Mouse (Mus musculus): ENCODE measurements around the gene Smdt1.
A peak's percentile ranks its signal among the peaks of the same experiment; 100 is the strongest.

Smdt1 gene

GRCm38 (mm10) chr15:82338593-82339112 is at the start of gene Smdt1, which contains the start of the genes Naga and Pheta2:
Gene Smdt1, plus strand, starts transcription at chr15:82338959.
Gene Naga, minus strand, starts transcription at chr15:82338925.
Gene Pheta2, plus strand, starts transcription at chr15:82338942.
- DNase-seq (ENCODE audit: extremely low spot score, low spot score): peak; percentile 96

- no peak for DNase-seq (ENCODE audit: extremely low spot score, low spot score)
Observed at GRCm38 (mm10) chr15:82290252-82290651, 48.5 kb upstream of the Smdt1 start.

GRCm38 (mm10) chr15:82292851-82293250 is 45.9 kb upstream of the Smdt1 start:
- DNase-seq (ENCODE audit: extremely low spot score, low spot score): no peak

- DNase-seq (ENCODE audit: extremely low spot score, low spot score): peak; percentile 57
Observed at GRCm38 (mm10) chr15:82293271-82293711, 45.5 kb upstream of the Smdt1 start.

- DNase-seq (ENCODE audit: extremely low spot score, low spot score): no peak
Observed at GRCm38 (mm10) chr15:82294059-82294458, 44.7 kb upstream of the Smdt1 start.

- DNase-seq (ENCODE audit: extremely low spot score, low spot score): peak; percentile 19
Observed at GRCm38 (mm10) chr15:82298764-82299561, 39.8 kb upstream of the Smdt1 start, which contains the start of gene Wbp2nl. Gene Wbp2nl, plus strand, starts transcription at chr15:82298954.

GRCm38 (mm10) chr15:82307107-82307506 is 31.7 kb upstream of the Smdt1 start:
- no peak for DNase-seq (ENCODE audit: extremely low spot score, low spot score)

- no peak for DNase-seq (ENCODE audit: extremely low spot score, low spot score)
Observed at GRCm38 (mm10) chr15:82308416-82308815, 30.3 kb upstream of the Smdt1 start.

- no peak for DNase-seq (ENCODE audit: extremely low spot score, low spot score)
Observed at GRCm38 (mm10) chr15:82317839-82318238, 20.9 kb upstream of the Smdt1 start.

- no peak for DNase-seq (ENCODE audit: extremely low spot score, low spot score)
Observed at GRCm38 (mm10) chr15:82319613-82320012, 19.1 kb upstream of the Smdt1 start.

GRCm38 (mm10) chr15:82322195-82322594 is 16.6 kb upstream of the Smdt1 start:
- no peak for DNase-seq (ENCODE audit: extremely low spot score, low spot score)

- DNase-seq (ENCODE audit: extremely low spot score, low spot score): no peak
Observed at GRCm38 (mm10) chr15:82325382-82325781, 13.4 kb upstream of the Smdt1 start.

- DNase-seq (ENCODE audit: extremely low spot score, low spot score): no peak
Observed at GRCm38 (mm10) chr15:82335194-82335593, 3.6 kb upstream of the Smdt1 start.

GRCm38 (mm10) chr15:82336629-82337028 is 2.1 kb upstream of the Smdt1 start:
- DNase-seq (ENCODE audit: extremely low spot score, low spot score): no peak

GRCm38 (mm10) chr15:82337875-82338274 is 884 bp upstream of the Smdt1 start:
- DNase-seq (ENCODE audit: extremely low spot score, low spot score): no peak

- no peak for DNase-seq (ENCODE audit: extremely low spot score, low spot score)
Observed at GRCm38 (mm10) chr15:82339150-82339549, 391 bp downstream of the Smdt1 start.

GRCm38 (mm10) chr15:82339634-82340254 is 985 bp downstream of the Smdt1 start:
- no peak for DNase-seq (ENCODE audit: extremely low spot score, low spot score)

GRCm38 (mm10) chr15:82340414-82341035 is 1.8 kb downstream of the Smdt1 start:
- DNase-seq (ENCODE audit: extremely low spot score, low spot score): peak; percentile 34

GRCm38 (mm10) chr15:82341036-82341501 is 2.3 kb downstream of the Smdt1 start:
- DNase-seq (ENCODE audit: extremely low spot score, low spot score): peak; percentile 61

- no peak for DNase-seq (ENCODE audit: extremely low spot score, low spot score)
Observed at GRCm38 (mm10) chr15:82341675-82342542, 3.1 kb downstream of the Smdt1 start.

GRCm38 (mm10) chr15:82342543-82342935 is 3.8 kb downstream of the Smdt1 start:
- DNase-seq (ENCODE audit: extremely low spot score, low spot score): no peak
